Mouse (Mus musculus): ENCODE measurements around the gene Adck2. TPM values are rescaled to one million over a fixed set of nuclear protein-coding genes. Genes with fewer than 3 reads are reported as not detected.

Adck2 gene
- polyA plus RNA-seq, 1 experiment from 2014 or later: 25.8 TPM

DNA sequence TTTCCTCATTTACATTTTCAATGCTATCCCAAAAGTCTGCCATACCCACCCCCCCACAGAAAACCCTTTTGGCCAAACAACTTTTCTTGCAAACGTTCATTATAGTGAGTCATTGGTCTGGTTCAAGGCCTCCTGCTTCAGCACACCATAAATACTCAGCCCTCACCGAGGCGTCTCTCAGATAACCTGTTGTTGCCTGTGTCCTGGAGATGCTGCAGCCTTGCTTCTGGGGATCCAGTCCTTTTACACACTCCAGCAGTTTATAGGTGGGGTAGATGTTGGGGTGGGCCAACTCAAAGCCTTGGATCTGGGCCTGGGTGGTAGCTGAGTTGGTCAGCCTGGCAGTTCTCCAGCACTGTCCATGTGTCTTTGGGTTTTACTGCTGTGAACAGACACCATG, 3.2 kb upstream of the Adck2 start:
- 48% methylated on average over 3 of the region's 3 CpGs for WGBS
- Histone ChIP-seq H3K4me3 (replicated peaks; ENCODE audit: low read depth, low read length) (no peak overlapping the region), H3K27ac (no peak overlapping the region), H3K36me3 (ENCODE audit: insufficient read depth, low read length) (no peaks in the 10 kb centered on the region), H3K9me3 (replicated peaks; ENCODE audit: low read length) (no peaks in the 10 kb centered on the region), H3K9ac (ENCODE audit: low read depth, low read length) (no peak overlapping the region), H3K27me3 (ENCODE audit: insufficient read depth, low read length) (no peaks in the 10 kb centered on the region), H3K4me2 (ENCODE audit: low read length) (no peak overlapping the region), H3K4me1 (replicated peaks; ENCODE audit: insufficient read depth, low read length) (peaks cover 7% of the 10 kb centered on the region; the same call in 1 of the 2 replicates)
- ATAC-seq (replicated peaks; ENCODE audit: low FRiP score, low read depth) (no peak), DNase-seq (ENCODE audit: low spot score) (no peak)
- TF ChIP-seq CTCF (IDR thresholded peaks at IDR 0.05; ENCODE audit: low read depth): no peak

GRCm38 (mm10) chr6:39574555-39574869, 839 bp downstream of the Adck2 start:
- DNase-seq (ENCODE audit: low spot score): no peak
- H3K36me3 ChIP-seq (ENCODE audit: insufficient read depth, low read length): 0 out of 2 replicates have a peak, but pooled peaks cover 10% of the 10 kb centered on the region
- no peaks in the 10 kb centered on the region for H3K27me3 ChIP-seq (ENCODE audit: insufficient read depth, low read length)
- H3K27ac ChIP-seq: peak overlapping the region; percentile 94
- H3K4me2 ChIP-seq (ENCODE audit: low read length): peak overlapping the region; percentile 84
- peak overlapping the region; percentile 78 for H3K4me3 ChIP-seq (replicated peaks; ENCODE audit: low read depth, low read length)
- no peaks in the 10 kb centered on the region for H3K9me3 ChIP-seq (replicated peaks; ENCODE audit: low read length)
- ATAC-seq (replicated peaks; ENCODE audit: low FRiP score, low read depth): peak; percentile 37; the same call in 1 of the 2 replicates
- H3K9ac ChIP-seq (ENCODE audit: low read depth, low read length): peak overlapping the region; percentile 79
- no peak for TF ChIP-seq CTCF (IDR thresholded peaks at IDR 0.05; ENCODE audit: low read depth)
- peaks cover 7% of the 10 kb centered on the region; the same call in 1 of the 2 replicates for H3K4me1 ChIP-seq (replicated peaks; ENCODE audit: insufficient read depth, low read length)
- 30% methylated on average over 10 of the region's 10 CpGs for WGBS

GRCm38 (mm10) chr6:39574951-39575350, 1.3 kb downstream of the Adck2 start:
- Histone ChIP-seq H3K36me3 (ENCODE audit: insufficient read depth, low read length) (0 out of 2 replicates have a peak, but pooled peaks cover 13% of the 10 kb centered on the region), H3K4me2 (ENCODE audit: low read length) (peak overlapping the region; percentile 84), H3K9ac (ENCODE audit: low read depth, low read length) (peak overlapping the region; percentile 79; the same call in 1 of the 2 replicates), H3K4me1 (replicated peaks; ENCODE audit: insufficient read depth, low read length) (peaks cover 7% of the 10 kb centered on the region; the same call in 1 of the 2 replicates), H3K9me3 (replicated peaks; ENCODE audit: low read length) (no peaks in the 10 kb centered on the region), H3K27me3 (ENCODE audit: insufficient read depth, low read length) (no peaks in the 10 kb centered on the region), H3K27ac (peak overlapping the region; percentile 94; the same call in 1 of the 2 replicates), H3K4me3 (replicated peaks; ENCODE audit: low read depth, low read length) (peak overlapping the region; percentile 78)
- DNase-seq (ENCODE audit: low spot score) (no peak), ATAC-seq (replicated peaks; ENCODE audit: low FRiP score, low read depth) (no peak)
- TF ChIP-seq CTCF (IDR thresholded peaks at IDR 0.05; ENCODE audit: low read depth): no peak
- WGBS: 67% methylated on average over 7 of the region's 7 CpGs

DNA sequence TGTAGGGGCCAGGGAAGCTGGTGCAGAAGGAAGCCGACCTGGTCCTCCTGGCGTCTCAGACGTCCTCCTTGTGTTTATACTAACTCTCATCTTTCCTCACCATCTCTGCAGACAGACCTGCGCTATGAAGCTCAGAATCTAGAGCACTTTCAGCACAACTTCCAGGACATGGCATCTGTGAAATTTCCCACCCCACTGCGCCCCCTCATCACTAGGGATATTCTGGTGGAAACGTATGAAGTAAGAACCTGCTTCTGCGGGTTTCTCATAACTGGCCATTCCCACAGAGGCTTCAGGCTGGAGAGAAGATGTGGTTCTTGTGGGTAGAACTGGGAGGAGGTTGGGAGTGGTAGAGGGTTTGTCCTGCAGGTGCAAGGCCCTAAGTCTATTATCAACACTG, 5.9 kb downstream of the Adck2 start:
- Histone ChIP-seq H3K9me3 (replicated peaks; ENCODE audit: low read length) (no peaks in the 10 kb centered on the region), H3K4me3 (replicated peaks; ENCODE audit: low read depth, low read length) (no peak overlapping the region), H3K4me2 (ENCODE audit: low read length) (no peak overlapping the region), H3K9ac (ENCODE audit: low read depth, low read length) (no peak overlapping the region), H3K36me3 (ENCODE audit: insufficient read depth, low read length) (peaks cover 35% of the 10 kb centered on the region; the same call in 1 of the 2 replicates), H3K4me1 (replicated peaks; ENCODE audit: insufficient read depth, low read length) (peaks cover 3% of the 10 kb centered on the region; the same call in 1 of the 2 replicates), H3K27ac (no peak overlapping the region), H3K27me3 (ENCODE audit: insufficient read depth, low read length) (no peaks in the 10 kb centered on the region)
- WGBS: 84% methylated on average over 7 of the region's 7 CpGs
- DNase-seq (ENCODE audit: low spot score): no peak
- TF ChIP-seq CTCF (IDR thresholded peaks at IDR 0.05; ENCODE audit: low read depth): no peak
- no peak for ATAC-seq (replicated peaks; ENCODE audit: low FRiP score, low read depth)

GRCm38 (mm10) chr6:39580558-39580957, 6.9 kb downstream of the Adck2 start:
- TF ChIP-seq CTCF (IDR thresholded peaks at IDR 0.05; ENCODE audit: low read depth): no peak
- H3K4me1 ChIP-seq (replicated peaks; ENCODE audit: insufficient read depth, low read length): no peaks in the 10 kb centered on the region
- H3K4me3 ChIP-seq (replicated peaks; ENCODE audit: low read depth, low read length): no peak overlapping the region
- 87% methylated on average over 2 of the region's 2 CpGs for WGBS
- peaks cover 35% of the 10 kb centered on the region; the same call in 1 of the 2 replicates for H3K36me3 ChIP-seq (ENCODE audit: insufficient read depth, low read length)
- ATAC-seq (replicated peaks; ENCODE audit: low FRiP score, low read depth) (no peak), DNase-seq (ENCODE audit: low spot score) (no peak)
- no peak overlapping the region for H3K27ac ChIP-seq
- no peaks in the 10 kb centered on the region for H3K27me3 ChIP-seq (ENCODE audit: insufficient read depth, low read length)
- H3K4me2 ChIP-seq (ENCODE audit: low read length): no peak overlapping the region
- no peaks in the 10 kb centered on the region for H3K9me3 ChIP-seq (replicated peaks; ENCODE audit: low read length)
- no peak overlapping the region for H3K9ac ChIP-seq (ENCODE audit: low read depth, low read length)

DNA sequence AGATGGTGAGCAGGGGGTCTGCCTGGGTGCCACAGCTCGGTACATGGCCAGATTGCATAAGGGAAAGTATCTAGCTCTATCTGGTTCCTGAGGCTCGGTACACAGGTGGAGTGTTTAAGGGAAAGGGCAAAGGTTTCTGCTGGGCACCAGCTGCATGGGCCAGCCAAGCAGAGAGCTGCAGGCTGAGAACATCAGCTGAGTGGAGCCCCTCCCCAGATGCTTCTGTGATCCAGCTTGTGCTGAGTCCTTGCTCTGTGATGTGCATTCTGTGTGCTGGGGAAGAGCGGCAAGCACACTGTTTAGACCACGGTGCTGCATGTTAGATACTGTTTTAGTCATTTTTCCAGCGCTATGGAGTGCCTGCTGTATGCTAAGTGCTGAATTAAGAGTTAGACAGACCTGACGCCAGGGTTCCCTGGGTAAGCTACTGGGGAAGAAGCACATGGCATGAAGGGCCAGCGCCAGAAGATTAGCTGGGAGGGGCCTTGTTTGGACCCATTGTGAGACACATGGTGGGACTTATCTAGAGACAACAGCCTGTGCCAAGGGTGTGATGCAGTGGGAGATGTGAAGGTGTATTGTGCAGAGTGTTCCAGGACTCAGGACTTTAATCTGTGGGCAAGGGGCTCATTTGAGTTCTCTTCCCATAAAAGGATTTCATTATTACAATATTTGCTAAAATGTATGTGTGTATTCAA, 7.6 kb downstream of the Adck2 start:
- Histone ChIP-seq H3K27me3 (ENCODE audit: insufficient read depth, low read length) (no peaks in the 10 kb centered on the region), H3K36me3 (ENCODE audit: insufficient read depth, low read length) (peaks cover 36% of the 10 kb centered on the region; the same call in 1 of the 2 replicates), H3K27ac (no peak overlapping the region), H3K4me2 (ENCODE audit: low read length) (no peak overlapping the region), H3K9me3 (replicated peaks; ENCODE audit: low read length) (no peaks in the 10 kb centered on the region), H3K9ac (ENCODE audit: low read depth, low read length) (no peak overlapping the region), H3K4me1 (replicated peaks; ENCODE audit: insufficient read depth, low read length) (no peaks in the 10 kb centered on the region), H3K4me3 (replicated peaks; ENCODE audit: low read depth, low read length) (no peak overlapping the region)
- no peak for ATAC-seq (replicated peaks; ENCODE audit: low FRiP score, low read depth)
- no peak for DNase-seq (ENCODE audit: low spot score)
- no peak for TF ChIP-seq CTCF (IDR thresholded peaks at IDR 0.05; ENCODE audit: low read depth)
- 82% methylated on average over 7 of the region's 7 CpGs for WGBS

Data from kidney, postnatal 0 days (tissue).